Mouse (Mus musculus) heart, postnatal 10 days (tissue): ENCODE data around the gene Tspan5. TPM values are rescaled to one million over a fixed set of nuclear protein-coding genes. Genes with fewer than 3 reads are reported as not detected.

Experiments
- DNase-seq, 2 experiments: peaks; one replicate each; pipeline ENCODE4 v3.0.0; 2021
- intact Hi-C: fragments of 180-260 bp; cut with DNase I; formaldehyde crosslinking; loops from one replicate; pipeline ENCODE4 v1.15.1; 2025
- total RNA-seq, 2 experiments: library from RNA; stranded (reverse); gene quantifications; 2 replicates each; pipeline ENCODE4 v1.2.3; 2021

Gene Tspan5
- total RNA-seq, 2 experiments from 2014 or later: 12.4 to 13.7 TPM

DNA sequence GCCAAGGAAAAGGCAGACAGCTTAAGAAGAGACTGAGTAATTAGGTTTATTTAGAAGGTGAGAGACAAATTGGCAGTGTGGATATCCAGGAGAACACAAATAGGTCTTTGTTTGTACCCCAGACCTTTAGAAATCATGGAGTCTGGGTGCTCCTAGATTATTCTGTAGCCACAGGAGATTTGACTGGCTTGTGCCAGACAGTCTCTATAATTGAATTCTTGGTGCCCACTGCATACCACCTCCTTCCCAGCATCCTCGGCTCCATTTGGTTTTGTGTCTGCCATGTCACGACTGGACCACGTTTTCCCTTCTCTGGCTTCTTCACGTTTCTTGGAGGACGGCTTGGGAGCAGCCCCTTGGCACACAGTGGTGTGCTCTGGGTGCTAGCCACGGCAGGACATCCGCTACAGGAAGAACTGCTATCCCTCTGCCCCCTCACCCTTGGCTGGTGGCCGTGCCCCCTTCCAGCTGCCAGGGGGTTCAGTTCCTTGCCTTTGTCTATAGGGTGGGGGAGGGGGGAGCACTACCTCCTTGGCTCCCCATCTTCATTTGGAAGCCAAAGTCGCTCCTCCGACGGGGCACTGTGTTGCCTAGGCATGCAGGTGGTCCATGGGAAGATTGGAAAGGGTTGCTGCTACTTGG is 61.6 kb downstream of the Tspan5 start:
- intact Hi-C loops: no loop called here

DNA sequence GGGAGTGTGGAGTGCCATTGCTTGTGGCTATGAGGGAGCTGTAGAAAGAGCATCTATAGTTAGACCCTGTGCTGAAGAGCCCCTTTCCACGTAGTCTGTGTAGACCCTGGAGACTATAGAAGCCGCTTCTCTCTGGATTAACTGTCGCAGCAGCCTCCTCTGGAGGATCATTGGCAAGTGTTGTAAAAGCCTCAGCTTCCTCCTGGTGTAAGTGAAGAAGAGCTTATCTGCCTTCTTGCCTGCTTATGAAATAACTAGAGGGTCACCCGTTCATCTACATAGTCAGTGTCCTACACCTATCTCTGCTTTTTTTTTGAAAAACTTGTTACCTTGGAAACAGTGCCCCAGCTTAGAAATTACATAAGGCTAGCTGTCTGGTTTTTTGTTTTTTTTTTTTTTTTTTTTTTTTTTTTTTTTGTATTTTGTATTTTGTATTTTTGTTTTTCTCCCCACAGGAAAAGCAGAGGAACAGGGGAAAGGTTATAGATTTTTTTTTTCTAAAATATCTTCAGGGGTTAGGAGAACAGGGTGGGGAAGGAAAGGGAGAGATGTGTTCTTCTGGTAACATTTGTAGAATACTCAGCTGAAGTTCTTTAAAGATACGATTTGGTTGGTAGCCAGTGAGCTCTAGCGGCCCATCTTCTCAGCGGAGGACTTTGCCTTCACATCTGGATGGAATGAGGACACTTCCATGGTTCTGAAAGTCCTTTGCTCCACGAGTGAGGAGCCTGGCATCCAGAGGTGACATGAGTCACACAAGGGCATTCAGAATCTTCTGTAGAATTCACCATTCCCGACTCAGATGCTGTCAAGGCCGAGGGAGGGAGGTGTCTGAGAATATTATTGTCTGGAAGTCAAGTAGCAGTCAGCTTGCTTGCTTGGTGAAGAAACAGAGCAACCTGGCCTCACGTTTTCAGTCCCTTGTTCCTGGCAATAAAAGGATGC is 62.4 kb downstream of the Tspan5 start:
- intact Hi-C loops: no loop called here

More for the DNA sequence above, 61.6 kb downstream of the Tspan5 start:
- DNase-seq: no peak

DNA sequence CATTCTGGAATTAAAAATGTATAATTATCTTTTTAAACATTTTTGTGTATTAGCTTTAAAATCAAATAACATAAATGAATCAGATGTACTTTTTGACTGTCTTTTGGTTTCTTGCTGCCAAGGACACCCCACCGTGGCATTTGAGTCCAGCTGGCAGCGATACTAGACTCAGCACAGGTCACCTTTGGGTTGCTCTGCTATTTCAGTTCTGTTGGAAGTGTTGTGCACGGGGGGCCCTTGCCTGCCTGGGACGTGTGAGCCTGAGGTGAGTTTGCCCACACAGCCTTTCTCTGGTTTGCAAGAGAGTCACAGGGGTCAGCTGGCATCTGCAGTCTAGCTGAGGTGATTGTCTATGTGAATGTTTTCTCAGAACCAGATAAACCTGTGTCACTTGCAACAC is 65.8 kb downstream of the Tspan5 start:
- intact Hi-C loops: no loop called here
- DNase-seq: no peak

More for the DNA sequence above, 62.4 kb downstream of the Tspan5 start:
- no peak for DNase-seq

DNA sequence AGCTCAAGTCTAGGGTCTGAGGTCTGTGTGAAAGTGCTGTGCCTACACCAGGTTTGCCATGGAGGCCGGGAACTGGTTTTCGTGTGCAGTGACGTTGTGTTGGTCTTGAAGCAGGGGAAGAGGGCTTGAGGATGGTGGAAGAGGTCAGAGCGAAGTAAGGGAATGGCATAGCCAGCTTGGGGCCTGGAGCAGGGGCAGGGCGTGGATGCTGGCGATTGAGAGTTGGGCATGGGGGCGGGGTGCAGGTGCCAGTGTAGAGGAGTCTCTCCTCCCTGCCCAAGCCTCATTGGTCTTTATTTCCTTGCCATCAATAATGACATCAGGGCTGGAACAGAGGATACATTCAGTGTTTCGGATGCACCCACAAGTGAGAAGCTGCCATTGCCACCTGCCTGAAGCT is 67.5 kb downstream of the Tspan5 start:
- no peak for DNase-seq
- intact Hi-C loops: no loop called here

DNA sequence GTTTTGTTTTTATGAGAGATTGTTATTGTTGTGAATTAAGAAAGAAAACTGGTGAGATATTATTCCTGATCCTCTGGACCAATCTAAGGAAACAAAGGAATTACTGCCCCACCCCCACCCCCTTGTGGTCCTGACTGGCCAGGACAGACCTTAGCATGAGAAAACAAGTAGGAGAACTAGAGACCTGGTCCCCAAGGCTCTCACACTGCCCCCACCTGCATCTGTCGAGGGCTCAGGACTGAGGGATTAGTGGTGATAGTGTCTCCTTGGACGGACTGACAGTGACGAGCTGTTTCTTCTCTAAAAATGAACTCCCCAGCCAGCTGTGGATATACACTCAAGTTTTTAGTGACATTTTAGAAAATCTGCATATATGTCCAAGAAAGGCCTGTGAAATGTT is 70.6 kb downstream of the Tspan5 start:
- intact Hi-C loops: loop anchor here (5.0 kb wide), 1 partner anchor 70 kb away; the partner anchor contains the start of gene Tspan5
- no peak for DNase-seq

DNA sequence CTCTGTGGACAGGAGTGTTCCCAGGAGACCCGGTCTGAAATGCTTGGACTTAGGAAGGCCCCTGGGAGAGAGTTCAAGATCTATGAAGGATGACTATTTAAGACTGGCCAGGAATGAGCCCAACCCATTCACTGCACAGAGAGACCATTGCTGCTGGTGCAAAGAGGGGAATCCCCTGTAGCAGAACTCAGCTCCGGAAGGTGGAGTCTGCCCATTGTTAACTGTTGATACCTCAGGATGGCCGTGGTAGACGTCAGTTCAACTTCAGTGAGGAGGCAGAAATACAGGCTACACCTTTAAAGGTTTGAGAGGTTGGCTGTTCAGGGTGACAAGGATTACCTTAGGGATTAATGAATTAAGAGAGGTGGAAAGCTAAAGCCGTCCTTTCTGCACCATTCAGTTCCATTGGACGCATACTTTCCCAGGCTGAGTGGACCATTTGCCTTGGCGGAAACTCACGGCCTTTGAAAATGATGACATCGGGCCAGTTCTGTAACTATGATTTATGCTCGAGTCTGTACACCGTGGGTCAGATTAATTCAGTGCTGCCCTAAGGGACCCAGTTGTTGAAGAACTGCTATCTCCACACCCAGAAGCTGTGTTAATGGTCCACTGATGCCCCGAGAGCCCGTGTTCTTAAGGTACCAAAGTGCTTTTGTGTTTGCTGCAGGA is 71.3 kb downstream of the Tspan5 start:
- intact Hi-C loops: loop anchor here (5.0 kb wide), 1 partner anchor 71 kb away; the partner anchor contains the start of gene Tspan5

DNA sequence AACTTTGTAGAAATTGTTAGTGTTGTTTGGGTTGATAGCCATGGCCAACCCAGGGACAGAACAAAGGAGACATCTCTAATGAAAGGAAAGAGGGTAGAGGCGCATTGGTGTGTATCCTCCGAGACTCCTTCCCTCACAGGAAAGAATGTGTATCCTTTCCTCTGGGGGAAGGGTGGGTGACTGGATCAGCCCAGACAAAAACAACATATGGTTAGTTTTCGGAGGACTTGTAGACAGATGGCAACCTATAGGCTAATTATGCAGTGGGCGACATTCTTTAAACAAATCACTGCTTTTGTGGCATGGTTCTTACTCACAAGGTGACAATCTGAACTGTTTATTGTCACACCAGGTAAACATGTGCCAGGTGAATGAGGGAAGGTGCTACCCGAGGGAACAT is 72.5 kb downstream of the Tspan5 start:
- intact Hi-C loops: loop anchor here (5.0 kb wide), 1 partner anchor 72 kb away; the partner anchor contains the start of gene Tspan5
- no peak for DNase-seq

More for the DNA sequence above, 71.3 kb downstream of the Tspan5 start:
- no peak for DNase-seq

DNA sequence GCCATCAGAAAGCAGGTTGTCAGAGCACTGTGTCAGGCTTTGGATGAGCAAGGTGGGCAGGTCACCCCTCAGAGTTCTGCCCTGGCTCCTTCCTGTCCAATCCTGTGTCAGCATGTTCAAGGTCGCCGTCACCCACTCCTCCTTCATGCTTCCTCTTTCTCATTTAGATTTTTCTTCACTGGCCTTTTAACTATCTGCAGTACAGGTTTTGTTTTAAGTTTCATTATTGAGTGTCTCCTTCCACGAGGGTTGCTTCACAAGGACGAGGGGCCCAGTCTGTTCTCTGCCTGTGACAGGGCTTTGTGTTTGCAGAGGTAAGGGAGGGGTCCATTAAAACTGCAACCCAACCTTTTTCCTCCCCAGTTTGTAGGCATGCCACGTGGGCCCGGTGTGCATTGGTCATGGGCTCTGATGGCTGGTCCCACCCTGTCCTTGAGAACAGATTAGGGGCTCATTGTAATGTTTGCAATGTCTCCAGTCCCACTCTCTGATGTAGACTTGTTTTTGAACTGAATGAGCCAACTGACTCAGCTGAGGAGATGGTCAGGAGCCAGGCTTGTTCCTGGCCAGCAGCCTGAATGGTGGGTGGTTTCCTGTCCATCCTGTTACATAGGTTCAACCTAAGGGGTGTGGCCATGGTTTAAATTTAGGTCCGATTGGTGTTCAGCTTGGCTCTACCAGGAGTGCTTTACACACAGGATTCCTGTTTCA is 73.3 kb downstream of the Tspan5 start:
- peak; percentile 56 to 58 for DNase-seq
- intact Hi-C loops: loop anchor here (5.0 kb wide), 1 partner anchor 77 kb away; no protein-coding TSS in a partner anchor

DNA sequence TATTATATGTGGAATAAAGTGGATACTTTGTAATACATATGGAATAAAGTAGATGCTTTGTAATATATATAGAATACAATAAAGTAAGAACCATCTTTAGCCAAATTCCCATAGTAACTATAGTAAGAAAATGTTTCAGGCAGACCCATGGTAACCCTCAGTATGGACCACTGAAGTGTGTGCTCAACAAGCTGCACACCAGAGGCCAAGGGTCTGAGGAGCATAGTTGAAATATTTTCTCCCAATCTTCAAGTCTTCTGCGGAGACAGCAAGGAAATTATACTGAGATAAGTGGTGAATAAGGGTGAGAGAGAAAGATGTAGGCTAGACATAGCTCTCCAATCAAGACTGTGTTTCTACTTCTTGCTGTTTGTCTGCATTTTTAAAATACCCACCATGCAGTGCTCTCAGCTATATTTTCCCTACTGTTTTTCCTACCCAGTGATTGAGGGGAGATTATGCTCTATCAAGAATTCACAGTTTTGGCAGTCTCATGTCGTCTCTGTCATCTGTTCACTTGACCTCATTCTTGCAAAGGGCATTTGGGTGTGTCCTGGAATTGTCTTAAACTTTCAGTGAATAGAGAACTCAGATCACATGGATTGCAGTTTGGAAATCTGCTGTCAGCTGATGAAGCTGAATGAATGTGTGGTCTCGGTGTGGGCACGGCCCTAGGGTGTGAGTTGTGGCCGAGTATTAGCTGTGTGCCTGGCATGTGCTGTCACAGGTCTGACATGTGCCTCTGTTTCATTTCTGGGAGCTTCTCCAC is 75.1 kb downstream of the Tspan5 start:
- no peak for DNase-seq
- intact Hi-C loops: loop anchor here (5.0 kb wide), 1 partner anchor 75 kb away; no protein-coding TSS in a partner anchor

DNA sequence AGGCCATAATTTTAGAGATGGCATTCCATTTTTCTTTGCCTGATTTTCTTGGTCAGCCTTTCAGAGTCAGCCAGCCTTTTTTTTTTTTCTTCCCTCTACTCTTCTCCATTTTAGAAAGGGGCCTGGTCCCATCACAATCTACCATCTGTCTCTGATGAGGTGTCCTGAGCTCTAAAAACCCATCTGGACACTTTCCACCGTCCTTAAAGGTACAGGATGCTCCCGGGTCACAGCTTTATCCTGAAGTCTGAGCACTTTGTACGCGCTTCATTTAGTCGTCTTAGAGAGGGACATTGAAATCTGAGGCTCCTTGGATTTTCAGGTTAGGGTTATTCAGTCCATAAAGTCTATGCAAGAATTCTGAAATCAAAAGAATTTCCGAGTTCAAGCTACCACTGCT is 77.9 kb downstream of the Tspan5 start:
- no peak for DNase-seq
- intact Hi-C loops: loop anchor here (5.0 kb wide), 1 partner anchor 72 kb away; no protein-coding TSS in a partner anchor

DNA sequence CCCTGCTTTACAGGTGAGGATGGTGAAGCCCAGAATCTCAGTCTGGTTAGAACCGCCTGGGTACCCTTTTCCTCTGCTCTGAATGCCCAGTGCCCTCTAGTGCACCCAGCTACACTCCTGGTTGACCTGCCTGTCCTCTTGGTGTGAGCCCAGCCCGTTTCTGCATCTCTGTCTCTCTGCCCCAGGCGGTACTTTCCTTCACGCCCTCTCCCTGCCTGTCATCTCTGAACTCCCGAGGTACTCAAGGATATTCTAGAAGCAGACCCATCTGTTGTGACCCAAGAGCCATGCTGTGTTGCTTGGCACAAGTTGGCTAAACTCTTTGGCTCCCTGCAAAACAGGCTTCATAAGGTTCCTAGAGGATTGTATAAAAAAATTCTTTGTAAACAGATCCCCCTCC is 78.3 kb downstream of the Tspan5 start:
- intact Hi-C loops: no loop called here

DNA sequence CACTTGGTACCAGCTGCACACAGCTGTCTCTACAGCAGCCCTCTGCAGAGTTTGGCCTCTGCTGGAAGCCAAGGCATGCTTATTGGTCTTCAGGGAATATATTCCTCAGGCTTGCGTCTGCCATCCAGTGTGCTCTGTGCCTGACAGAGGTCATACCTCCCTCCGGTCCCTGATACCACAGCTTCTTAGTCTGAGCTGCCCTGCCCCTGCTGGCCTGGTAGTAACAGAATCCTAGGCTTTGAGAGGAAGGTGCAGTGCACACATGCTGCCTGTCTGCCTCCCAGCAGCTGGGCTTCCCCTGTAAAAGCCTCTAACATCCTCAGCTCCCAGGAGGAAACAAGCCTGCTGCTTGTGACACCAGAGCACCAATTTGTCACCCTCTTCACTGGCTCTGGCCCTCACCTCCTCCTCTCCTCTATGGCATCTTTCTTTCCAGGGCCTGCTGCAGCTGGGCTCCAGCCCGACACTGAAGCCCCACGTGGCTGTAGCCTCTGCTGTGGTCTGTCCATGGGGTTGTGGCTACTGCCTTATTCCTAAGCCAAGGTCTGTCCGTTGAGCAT is 80.0 kb downstream of the Tspan5 start:
- intact Hi-C loops: no loop called here
- no peak for DNase-seq

More for the DNA sequence above, 78.3 kb downstream of the Tspan5 start:
- DNase-seq: no peak

DNA sequence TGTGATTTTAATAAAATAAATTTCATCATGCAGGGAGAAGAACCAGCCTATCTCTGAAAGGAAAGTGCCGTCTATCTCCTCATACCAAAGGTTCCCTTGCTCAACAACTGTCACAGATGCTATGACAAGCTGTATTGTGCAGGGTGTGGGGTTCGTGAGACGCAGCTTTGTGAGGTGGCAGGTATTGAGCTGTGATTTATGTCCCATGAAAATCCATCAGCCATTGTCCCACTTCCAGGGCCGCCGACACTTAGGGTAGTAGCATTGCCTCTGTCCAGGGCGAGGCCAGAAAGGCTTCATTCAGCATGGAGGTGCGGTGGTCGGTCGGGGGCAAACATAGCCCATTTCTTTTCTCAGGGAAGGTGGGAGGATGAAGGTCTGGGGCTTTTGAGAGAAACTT is 81.9 kb downstream of the Tspan5 start:
- DNase-seq: no peak
- intact Hi-C loops: no loop called here

DNA sequence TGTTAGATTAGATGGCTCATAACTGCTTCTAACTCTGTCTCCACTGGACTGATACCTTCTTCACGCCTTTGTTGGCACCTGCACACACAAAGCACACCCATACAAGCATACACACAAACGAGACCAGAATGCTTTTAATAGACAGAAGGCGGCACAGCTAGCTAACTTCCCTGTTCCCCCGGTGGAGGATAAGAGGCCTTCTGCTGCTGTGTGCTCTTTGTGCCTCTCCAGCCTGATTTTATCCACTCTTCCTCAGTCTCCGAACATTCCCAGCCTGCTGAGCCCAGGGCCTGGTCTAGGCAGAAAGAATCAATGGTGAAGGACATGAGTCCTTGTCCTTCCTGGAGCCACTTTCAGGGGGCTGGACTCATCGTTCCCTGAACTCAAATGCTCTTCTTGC is 83.3 kb downstream of the Tspan5 start:
- intact Hi-C loops: no loop called here

DNA sequence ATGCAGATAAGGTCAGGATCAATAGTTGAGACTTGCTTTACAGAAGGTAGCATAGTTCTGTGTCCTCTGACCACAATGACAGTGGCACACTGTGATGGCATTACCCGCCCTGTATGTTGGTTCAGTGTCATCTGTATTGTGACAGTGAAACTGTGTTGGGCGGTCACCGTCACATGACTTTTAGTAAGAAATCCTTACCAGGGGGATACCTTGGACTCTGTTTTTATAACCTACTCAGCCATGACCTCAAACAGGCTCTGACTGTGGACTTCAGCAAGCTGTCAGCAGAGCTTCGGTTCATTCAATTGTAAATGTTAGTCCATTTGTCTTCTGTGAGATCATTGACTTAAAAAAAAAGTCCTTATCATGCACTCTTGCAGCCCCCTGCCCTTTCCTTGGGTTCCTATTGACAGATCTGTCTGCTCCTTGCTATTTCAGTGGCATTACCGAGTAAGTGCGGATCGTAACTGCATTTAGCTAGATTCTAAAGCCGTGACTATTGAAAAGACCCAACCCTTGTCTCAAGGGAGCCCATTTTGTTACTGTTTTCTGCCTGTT is 84.3 kb downstream of the Tspan5 start:
- intact Hi-C loops: no loop called here
- DNase-seq: no peak

More for the DNA sequence above, 83.3 kb downstream of the Tspan5 start:
- no peak for DNase-seq

DNA sequence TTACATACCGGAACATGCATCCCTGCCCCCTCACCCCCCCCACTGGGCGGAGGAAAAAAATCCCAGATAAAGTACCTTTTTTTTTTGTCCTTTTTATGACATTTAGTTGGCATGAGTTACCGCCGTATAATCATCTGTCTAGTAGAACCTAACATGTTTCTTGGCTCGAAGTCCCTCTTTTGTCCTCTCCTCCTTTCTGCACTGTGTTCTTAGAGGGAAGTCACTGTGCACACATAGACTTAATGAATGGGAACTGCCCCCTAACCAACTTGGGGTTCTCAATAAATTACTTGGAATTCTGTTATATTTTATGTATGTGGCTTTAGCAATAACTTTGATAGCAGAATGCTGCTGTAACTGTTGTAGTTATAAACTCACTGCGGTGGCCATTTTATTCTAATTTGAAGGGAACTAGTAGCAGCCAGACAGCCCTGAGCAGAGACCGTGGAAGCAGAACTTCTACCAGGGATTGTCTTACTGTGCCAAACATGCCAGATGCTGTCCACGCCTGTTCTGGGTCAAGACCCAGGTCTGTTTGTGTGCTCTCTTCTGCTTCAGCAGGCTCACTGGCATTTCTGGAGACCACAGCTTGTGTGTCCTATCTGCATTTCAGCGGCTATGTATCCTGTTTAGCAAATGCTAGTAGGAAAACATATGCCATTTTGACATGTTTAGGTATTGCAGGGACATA is 91.0 kb downstream of the Tspan5 start:
- intact Hi-C loops: no loop called here
- no peak for DNase-seq

DNA sequence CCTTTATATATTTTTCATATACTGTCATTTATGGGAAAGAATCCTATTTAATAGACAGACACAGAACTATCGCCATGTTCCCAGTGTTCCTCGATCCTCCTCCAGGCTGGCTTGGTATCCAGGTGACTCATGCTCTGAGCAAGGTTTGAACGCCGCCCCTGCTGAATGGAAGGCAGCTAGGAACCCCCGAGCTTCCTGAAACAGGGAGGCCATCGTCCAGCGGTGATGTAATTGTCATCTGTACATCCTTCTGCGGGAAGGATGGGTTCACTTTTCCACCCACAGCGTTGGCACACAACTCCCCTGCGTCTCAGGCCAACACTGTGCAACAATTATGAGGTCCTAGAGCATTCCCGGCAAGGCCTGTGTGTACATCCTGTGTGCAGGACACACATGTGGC is 92.2 kb downstream of the Tspan5 start:
- no peak for DNase-seq
- intact Hi-C loops: no loop called here

DNA sequence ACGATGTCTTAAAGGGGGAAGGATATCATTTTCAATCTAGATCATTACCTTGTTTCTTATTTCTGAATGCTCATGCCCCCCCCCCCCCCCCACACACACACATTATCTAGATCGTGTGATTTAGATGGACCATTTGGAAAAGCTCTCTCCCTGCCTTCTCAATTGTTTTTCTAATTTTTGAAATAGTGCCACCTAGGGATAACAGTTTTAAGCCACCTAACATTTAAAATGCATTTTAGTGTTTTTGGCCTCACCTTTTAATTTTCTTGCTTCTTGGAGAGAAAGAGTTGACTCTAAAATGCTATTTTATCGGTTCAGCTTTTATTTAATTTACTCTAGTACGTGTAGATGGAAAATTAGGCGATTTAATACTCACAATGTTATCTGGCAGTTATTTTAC is 94.9 kb downstream of the Tspan5 start:
- DNase-seq: no peak
- intact Hi-C loops: loop anchor here (5.0 kb wide), 1 partner anchor 95 kb away; the partner anchor contains the start of gene Tspan5
